Mouse (Mus musculus) liver, embryonic 11.5 days (tissue): ENCODE results near the gene Bet1l. TPM values are rescaled to one million over a fixed set of nuclear protein-coding genes. Genes with fewer than 3 reads are reported as not detected.

Experiments used
- ATAC-seq: fragments of 200-750 bp; cut with Nextera tagmentation; replicated peaks from 2 replicates; pipeline ENCODE4 v1.8.0; 2017; ENCODE audit warnings: moderate number of reproducible peaks, mild to moderate bottlenecking, moderate TSS enrichment, moderate library complexity; ENCODE audit not compliant: low FRiP score
- DNase-seq: peaks from one replicate; pipeline ENCODE4 v3.0.0-alpha.2; 2017; ENCODE audit warnings: low spot score
- H3K27ac ChIP-seq: fragments of 300-500 bp; sonication (generic); 2 replicates; pipeline ENCODE4 v1.5.1; 2014; ENCODE audit warnings: mild to moderate bottlenecking, low read depth, low read length, control low read depth
- H3K27me3 ChIP-seq: fragments of 300-500 bp; sonication (generic); replicated peaks from 2 replicates; pipeline ENCODE4 v1.6.1; 2014; ENCODE audit warnings: low read length, mixed read lengths; ENCODE audit not compliant: control insufficient read depth, insufficient read depth
- H3K36me3 ChIP-seq: fragments of 300-500 bp; sonication (generic); 2 replicates; pipeline ENCODE4 v1.6.1; 2014; ENCODE audit warnings: mild to moderate bottlenecking, low read length, moderate library complexity, mixed read lengths; ENCODE audit not compliant: control insufficient read depth, insufficient read depth
- H3K4me1 ChIP-seq: fragments of 300-500 bp; sonication (generic); replicated peaks from 2 replicates; pipeline ENCODE4 v1.6.1; 2014; ENCODE audit warnings: low read length, mixed read lengths; ENCODE audit not compliant: control insufficient read depth, insufficient read depth
- H3K4me2 ChIP-seq: fragments of 300-500 bp; sonication (generic); 2 replicates; pipeline ENCODE4 v1.6.1; 2014; ENCODE audit warnings: mild to moderate bottlenecking, control low read depth, moderate library complexity
- H3K4me3 ChIP-seq: fragments of 300-500 bp; sonication (generic); 2 replicates; pipeline ENCODE4 v1.5.1; 2014; ENCODE audit warnings: low read depth, low read length, control low read depth
- H3K9ac ChIP-seq: fragments of 300-500 bp; sonication (generic); 2 replicates; pipeline ENCODE4 v1.6.1; 2014; ENCODE audit warnings: low read depth, low read length, control low read depth
- H3K9me3 ChIP-seq: fragments of 300-500 bp; sonication (generic); 2 replicates; pipeline ENCODE4 v1.6.1; 2016; ENCODE audit warnings: low read length, inconsistent platforms, mixed read lengths; ENCODE audit not compliant: control insufficient read depth
- WGBS: fragments of 180-500 bp; shearing (Covaris S2); extraction: QIAGEN DNeasy Blood & Tissue Kit; methylation state at CpG from one replicate; pipeline ENCODE4 v1.1.7; 2014; 5-methylcytosine and 5-hydroxymethylcytosine counted together
- polyA plus RNA-seq: library from polyadenylated mRNA; unstranded; fragments of >200 nt; fragmentation: Nextera tagmentation; extraction: Ambion mirVana; gene quantifications from 2 replicates; pipeline ENCODE4 v1.2.1, GENCODE M21; 2014

Bet1l gene
- polyA plus RNA-seq, 1 experiment from 2014 or later, result 25.1 TPM

DNA sequence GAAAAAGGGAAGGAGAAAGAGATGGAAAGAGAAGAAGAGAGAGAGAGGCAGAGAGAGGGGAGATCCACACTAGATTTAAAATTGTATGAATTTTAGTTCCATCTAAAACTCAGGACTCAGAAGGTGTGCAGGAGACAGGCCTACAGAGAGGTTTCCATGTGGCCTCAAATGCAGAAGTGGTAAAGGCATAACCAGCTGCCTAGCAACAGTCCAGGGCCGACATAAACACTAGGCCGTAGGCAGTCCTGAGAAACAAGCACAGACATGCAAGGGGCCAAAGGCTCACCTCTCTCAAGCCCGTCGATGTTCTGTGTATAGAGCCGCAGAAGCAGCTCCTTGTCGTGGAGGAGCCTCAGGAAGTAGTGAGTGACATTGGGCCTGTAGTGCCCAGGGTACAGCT, 20.0 kb upstream of the Bet1l start:
- H3K36me3 ChIP-seq, result 0 out of 2 replicates have a peak, but pooled peaks cover 8% of the 10 kb centered on the region

GRCm38 (mm10) chr7:140874224-140874623, 16.8 kb upstream of the Bet1l start:
- H3K27me3 ChIP-seq, result no peaks in the 10 kb centered on the region
- DNase-seq (no peak), ATAC-seq (no peak)
- H3K36me3 ChIP-seq, result peaks cover 10% of the 10 kb centered on the region; the same call in 1 of the 2 replicates
- 0 out of 2 replicates have a peak overlapping the region, but pooled peaks have one; percentile 19 for H3K27ac ChIP-seq
- H3K4me2 ChIP-seq, result no peak overlapping the region
- H3K9me3 ChIP-seq, result no peaks in the 10 kb centered on the region
- H3K4me3 ChIP-seq, result no peak overlapping the region
- peaks cover 7% of the 10 kb centered on the region; the same call in 1 of the 2 replicates for H3K4me1 ChIP-seq
- 66% methylated on average over 4 of the region's 4 CpGs for WGBS
- H3K9ac ChIP-seq, result no peak overlapping the region

More for the DNA sequence above, 20.0 kb upstream of the Bet1l start:
- H3K4me3 ChIP-seq, result no peak overlapping the region
- DNase-seq (no peak), ATAC-seq (no peak)
- 78% methylated on average over 6 of the region's 6 CpGs for WGBS
- no peak overlapping the region for H3K9ac ChIP-seq
- no peak overlapping the region for H3K27ac ChIP-seq
- no peaks in the 10 kb centered on the region for H3K27me3 ChIP-seq
- H3K4me1 ChIP-seq, result peaks cover 20% of the 10 kb centered on the region; the same call in 1 of the 2 replicates
- no peaks in the 10 kb centered on the region for H3K9me3 ChIP-seq
- no peak overlapping the region for H3K4me2 ChIP-seq

DNA sequence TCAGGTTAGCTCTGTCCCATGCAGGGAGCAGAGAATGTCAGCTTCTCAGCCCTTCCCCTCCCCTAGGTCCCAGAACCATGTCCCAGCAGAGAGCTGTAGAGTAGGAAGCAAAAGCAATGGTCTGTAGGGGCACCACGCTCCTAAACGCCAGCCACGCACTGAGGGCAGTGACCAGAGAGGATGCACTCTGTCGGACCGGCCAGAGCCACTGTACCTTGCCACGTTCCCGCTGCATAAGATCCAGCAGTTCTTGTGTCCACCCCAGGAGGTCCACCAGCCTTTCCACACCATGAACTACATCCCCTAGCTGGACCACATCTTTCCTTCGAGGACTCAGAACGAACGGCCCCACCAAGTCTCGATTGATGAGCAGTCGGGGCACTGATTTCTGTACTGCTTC, 7.4 kb upstream of the Bet1l start:
- no peaks in the 10 kb centered on the region for H3K4me1 ChIP-seq
- H3K4me2 ChIP-seq, result no peak overlapping the region
- no peak overlapping the region for H3K27ac ChIP-seq
- no peak for DNase-seq
- ATAC-seq, result no peak
- H3K9ac ChIP-seq, result no peak overlapping the region
- peaks cover 39% of the 10 kb centered on the region for H3K36me3 ChIP-seq
- 89% methylated on average over 12 of the region's 12 CpGs for WGBS
- H3K9me3 ChIP-seq, result no peaks in the 10 kb centered on the region
- no peak overlapping the region for H3K4me3 ChIP-seq
- H3K27me3 ChIP-seq, result no peaks in the 10 kb centered on the region

GRCm38 (mm10) chr7:140860728-140861127, 3.4 kb upstream of the Bet1l start:
- Histone ChIP-seq H3K4me1 (peaks cover 9% of the 10 kb centered on the region), H3K27ac (no peak overlapping the region), H3K9me3 (no peaks in the 10 kb centered on the region), H3K9ac (no peak overlapping the region), H3K4me3 (no peak overlapping the region), H3K36me3 (peaks cover 40% of the 10 kb centered on the region), H3K4me2 (no peak overlapping the region), H3K27me3 (no peaks in the 10 kb centered on the region)
- no peak for ATAC-seq
- DNase-seq, result no peak
- 89% methylated on average over 5 of the region's 5 CpGs for WGBS

DNA sequence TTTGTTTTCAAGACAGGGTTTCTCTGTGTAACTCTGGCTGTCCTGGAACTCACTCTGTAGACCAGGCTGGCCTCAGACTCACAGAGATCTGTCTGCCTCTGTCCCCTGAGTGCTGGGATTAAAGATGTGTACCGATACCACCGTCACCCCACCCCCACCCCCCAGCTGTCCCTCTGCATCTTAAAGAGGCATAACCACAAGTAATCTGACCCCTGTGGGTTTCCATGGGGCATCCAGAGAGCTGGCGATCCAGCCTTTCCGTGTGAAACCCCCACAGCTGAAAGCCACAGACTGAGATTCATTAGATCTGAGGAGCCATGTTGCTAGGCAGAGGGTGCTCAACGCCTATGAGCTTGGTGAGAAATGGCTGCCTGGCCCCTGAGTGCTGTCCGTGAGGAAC, 2.6 kb upstream of the Bet1l start:
- Histone ChIP-seq H3K4me3 (no peak overlapping the region), H3K4me2 (no peak overlapping the region), H3K4me1 (peaks cover 15% of the 10 kb centered on the region), H3K9me3 (no peaks in the 10 kb centered on the region), H3K27me3 (no peaks in the 10 kb centered on the region), H3K27ac (no peak overlapping the region), H3K9ac (no peak overlapping the region), H3K36me3 (peaks cover 40% of the 10 kb centered on the region)
- WGBS, result 80% methylated on average over 6 of the region's 6 CpGs
- DNase-seq (no peak), ATAC-seq (no peak)

- Histone ChIP-seq H3K9ac (no peak overlapping the region), H3K4me2 (peak overlapping the region; percentile 99), H3K9me3 (no peaks in the 10 kb centered on the region), H3K27ac (no peak overlapping the region), H3K4me3 (peak overlapping the region; percentile 67; the same call in 1 of the 2 replicates), H3K36me3 (peaks cover 40% of the 10 kb centered on the region), H3K27me3 (no peaks in the 10 kb centered on the region), H3K4me1 (peaks cover 17% of the 10 kb centered on the region)
- no peak for ATAC-seq
- no peak for DNase-seq
- 94% methylated on average over 8 of the region's 8 CpGs for WGBS
These were observed 1.4 kb upstream of the Bet1l start for GRCm38 (mm10) chr7:140858746-140859145.

- under 1% methylated on average over 50 of the region's 50 CpGs for WGBS
- peaks cover 22% of the 10 kb centered on the region for H3K4me1 ChIP-seq
These were observed 410 bp downstream of the Bet1l start, which contains the start of gene Ric8a for GRCm38 (mm10) chr7:140856785-140857549. TSS of gene Ric8a (plus strand) at chr7:140856957.

GRCm38 (mm10) chr7:140855860-140856784, 1.3 kb downstream of the Bet1l start, which contains the start of gene Gm45785:
TSS of gene Gm45785 (minus strand) at chr7:140856331.
- peak within 1 kb of the TSS; percentile 99 for H3K4me2 ChIP-seq
- H3K9ac ChIP-seq, result peak within 1 kb of the TSS; percentile 91
- H3K27me3 ChIP-seq, result no peaks in the 10 kb centered on the region
- DNase-seq, result peak; percentile 88
- peaks cover 37% of the 10 kb centered on the region for H3K36me3 ChIP-seq
- peak within 1 kb of the TSS; percentile 95 for H3K27ac ChIP-seq
- WGBS, result under 1% methylated on average over 51 of the region's 51 CpGs
- H3K4me3 ChIP-seq, result peak within 1 kb of the TSS; percentile 67
- no peaks in the 10 kb centered on the region for H3K9me3 ChIP-seq
- ATAC-seq, result peak; percentile 78
- peaks cover 22% of the 10 kb centered on the region for H3K4me1 ChIP-seq

More at GRCm38 (mm10) chr7:140856785-140857549, 410 bp downstream of the Bet1l start, which contains the start of gene Ric8a:
- H3K36me3 ChIP-seq, result peaks cover 44% of the 10 kb centered on the region
- DNase-seq, result peak; percentile 85
- H3K27ac ChIP-seq, result peak within 1 kb of the TSS; percentile 95
- peak within 1 kb of the TSS; percentile 99 for H3K4me2 ChIP-seq
- no peaks in the 10 kb centered on the region for H3K9me3 ChIP-seq
- peak within 1 kb of the TSS; percentile 67 for H3K4me3 ChIP-seq
- peak within 1 kb of the TSS; percentile 91 for H3K9ac ChIP-seq
- ATAC-seq, result peak; percentile 82
- no peaks in the 10 kb centered on the region for H3K27me3 ChIP-seq
